Mouse (Mus musculus): Measurements from ENCODE around the gene Anapc15-ps.
"Not testable (repeated sequence)": the region's sequence is repeated elsewhere in the genome, so short reads cannot be mapped to it uniquely, and the experiment has no call there.

Anapc15-ps gene

DNA sequence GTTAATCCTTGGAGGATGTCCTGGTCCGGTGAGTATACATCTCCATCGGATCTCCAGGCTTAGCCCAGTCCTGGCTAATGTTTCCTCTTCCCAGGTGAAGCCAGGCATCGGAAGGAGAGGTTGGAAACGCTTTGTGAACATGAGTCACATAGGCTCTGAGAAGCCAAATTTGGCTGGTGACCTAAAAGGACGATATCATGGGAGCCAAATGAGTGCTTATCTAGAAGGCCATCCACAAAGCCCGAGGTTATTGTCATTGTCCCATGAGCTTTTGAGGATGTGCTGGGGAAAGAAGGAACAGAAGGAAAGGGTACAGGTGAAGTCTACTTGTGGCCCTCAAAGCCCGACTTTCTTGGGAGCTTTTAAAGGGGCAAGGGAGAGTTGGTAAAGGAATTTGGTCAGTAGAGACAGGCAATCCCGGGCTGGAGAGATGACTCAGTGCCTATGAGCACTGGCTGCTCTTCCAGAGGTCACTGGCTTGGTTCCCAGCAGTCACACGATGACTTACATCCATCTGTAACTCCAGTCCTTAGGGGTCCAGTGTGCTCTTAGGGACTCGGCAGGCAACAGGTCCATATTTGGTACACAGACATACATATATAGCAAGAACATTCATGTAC lies 42.4 kb downstream of the Anapc15-ps start:
- no peak for DNase-seq (ENCODE audit: low read depth, low spot score)

DNA sequence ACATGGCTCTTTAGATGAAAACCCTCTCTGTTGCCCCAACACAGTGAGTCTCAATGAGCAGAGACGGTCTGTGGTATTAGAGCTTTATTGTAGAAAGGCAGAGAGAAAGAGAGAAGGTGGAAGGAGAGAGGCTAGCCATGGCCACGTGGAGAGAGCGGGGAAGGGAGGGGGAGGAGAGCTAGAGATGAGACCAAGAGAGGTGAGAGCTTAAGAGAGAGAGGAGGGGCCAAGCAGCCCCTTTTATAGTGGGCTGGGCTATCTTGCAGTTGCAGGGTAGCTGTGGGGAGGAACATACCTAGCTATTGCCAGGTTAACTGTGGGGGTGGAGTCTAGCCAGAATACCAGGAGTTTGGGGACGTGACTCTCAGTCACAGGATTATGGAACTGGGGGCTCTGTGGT lies 43.1 kb downstream of the Anapc15-ps start:
- DNase-seq (ENCODE audit: low read depth, low spot score), result not testable (repeated sequence)

DNA sequence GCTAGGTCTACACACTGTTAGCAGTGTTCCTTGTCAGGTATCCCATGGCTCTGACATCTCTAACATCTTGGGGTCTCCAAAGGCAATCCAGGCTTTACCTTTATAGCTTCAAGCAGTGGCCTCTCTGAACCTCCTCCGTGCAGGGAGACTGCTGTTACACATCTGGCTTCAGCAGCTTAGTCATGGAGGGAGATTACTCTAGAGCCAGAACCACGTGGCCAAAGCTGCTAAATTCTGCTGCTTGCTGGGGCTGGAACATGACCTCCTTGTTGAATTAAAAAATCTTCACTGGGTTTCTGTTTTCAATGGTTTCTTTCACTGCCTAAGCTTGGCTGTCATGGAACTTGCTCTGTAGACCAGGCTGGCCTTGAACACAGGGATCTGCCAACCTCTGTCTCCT lies 44.9 kb downstream of the Anapc15-ps start:
- no peak for DNase-seq (ENCODE audit: low read depth, low spot score)

DNA sequence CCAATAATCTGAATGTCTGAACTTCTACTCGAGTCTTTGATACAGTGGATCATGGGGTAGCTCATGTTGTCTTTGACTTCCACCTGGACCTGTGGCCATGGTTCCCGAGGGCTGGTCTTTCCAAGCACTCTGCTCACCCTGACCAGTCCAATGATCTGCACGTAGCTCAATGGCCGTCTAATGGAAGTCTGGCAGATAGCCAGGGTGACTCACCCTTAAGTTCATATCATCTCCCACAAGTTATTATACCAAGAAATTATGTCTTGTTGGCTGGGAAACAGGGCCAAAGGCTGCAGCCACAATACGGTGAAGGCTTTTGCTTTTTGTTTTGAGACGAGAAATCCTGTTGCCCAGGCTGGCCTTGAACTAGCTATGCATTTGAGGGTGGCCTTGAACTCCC lies 45.9 kb downstream of the Anapc15-ps start:
- DNase-seq (ENCODE audit: low read depth, low spot score), result no peak

DNA sequence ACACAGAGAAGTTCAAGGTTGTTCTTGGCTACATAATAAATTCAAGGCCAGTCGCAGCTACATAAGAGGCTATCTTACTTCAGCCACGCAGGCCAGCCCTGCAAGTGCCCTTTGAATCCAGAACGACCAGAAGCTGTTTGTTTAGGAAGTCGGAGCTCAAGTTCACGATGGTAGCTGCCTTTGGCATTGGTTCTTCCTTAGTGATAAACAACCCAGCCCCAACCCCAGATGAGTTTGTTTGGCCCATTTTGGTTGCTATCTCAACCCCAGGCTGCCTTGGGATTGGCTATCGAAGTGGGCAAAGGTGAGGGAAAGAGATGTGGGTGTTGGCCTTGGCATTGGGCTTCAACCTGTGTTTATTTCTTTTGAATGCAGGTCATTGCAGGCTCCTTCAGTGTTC lies 48.0 kb downstream of the Anapc15-ps start:
- DNase-seq (ENCODE audit: low read depth, low spot score), result no peak

DNA sequence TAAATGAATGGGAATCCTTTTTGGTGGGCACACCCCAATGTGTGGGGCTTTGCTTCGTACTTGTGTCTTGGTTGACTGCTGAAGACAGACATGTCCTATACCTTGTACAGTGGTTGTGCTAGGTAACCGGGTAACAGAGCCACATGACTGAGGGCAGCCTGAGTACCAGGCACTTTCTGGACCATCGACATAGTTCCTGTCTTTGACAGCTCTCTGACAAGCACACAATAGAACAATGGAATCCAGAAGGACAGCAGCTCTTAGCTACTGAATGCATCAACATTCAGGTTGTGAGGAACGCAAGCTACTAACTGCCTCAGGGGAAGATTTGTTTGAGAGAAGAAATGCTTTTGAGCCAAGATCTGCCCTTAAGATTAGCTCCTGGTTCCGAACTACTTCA lies 49.2 kb downstream of the Anapc15-ps start:
- peak; percentile 78 for DNase-seq (ENCODE audit: low read depth, low spot score)

DNA sequence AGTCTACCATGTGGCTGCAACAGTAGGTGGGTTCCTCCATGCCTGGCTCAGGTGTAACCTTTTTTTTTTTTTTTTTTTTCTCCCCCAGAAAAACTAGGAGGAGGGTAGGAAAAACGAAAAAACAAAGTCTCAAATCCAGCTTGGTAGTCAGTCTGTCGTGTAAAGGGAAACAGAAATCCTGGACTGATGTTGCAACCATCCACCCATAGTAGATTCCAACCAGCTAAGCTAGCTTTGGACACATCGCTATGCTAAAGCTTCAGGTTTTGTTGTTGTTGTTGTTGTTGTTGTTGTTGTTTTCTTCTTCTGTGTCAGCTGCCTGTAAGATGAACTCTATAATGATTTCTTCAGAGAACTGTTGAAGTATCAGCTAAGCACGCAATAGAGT lies 49.7 kb downstream of the Anapc15-ps start:
- DNase-seq (ENCODE audit: low read depth, low spot score), result no peak

Measured in ZHBTc4 (cell line).